Mouse (Mus musculus): Measurements from ENCODE around the gene Adarb2. TPM values are rescaled to one million over a fixed set of nuclear protein-coding genes. Genes with fewer than 3 reads are reported as not detected.

The Adarb2 gene
- polyA plus RNA-seq, 1 experiment from 2014 or later, result 1.0 TPM

DNA sequence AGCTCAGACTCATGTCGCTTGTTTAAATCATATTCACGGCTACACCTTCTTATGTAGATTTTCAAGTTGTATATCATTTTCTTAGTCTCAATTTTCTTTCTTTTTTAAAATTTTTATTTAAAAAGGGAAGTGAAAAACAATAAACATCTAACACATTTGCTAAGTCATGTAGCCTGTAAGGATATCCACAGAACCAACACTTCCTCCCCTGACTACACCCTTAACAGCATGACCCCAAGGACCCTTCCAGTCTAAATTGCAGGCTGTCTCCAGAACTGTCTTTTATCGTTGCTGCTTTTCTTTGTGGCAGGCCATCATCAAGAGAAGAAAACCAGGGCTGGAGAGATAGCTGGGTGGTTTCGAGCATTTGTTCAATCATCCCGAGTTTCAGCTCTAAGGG is 474.5 kb downstream of the Adarb2 start:
- Histone ChIP-seq H3K27me3 (ENCODE audit: control insufficient read depth, insufficient read depth, low read length) (no peaks in the 10 kb centered on the region), H3K9me3 (ENCODE audit: control insufficient read depth, low read length) (no peaks in the 10 kb centered on the region), H3K4me2 (ENCODE audit: low read depth, severe bottlenecking) (no peak overlapping the region), H3K27ac (replicated peaks; ENCODE audit: low read depth, low read length) (no peak overlapping the region), H3K4me1 (ENCODE audit: control insufficient read depth, insufficient read depth, low read length) (no peaks in the 10 kb centered on the region), H3K36me3 (ENCODE audit: control insufficient read depth, insufficient read depth, low read length) (no peaks in the 10 kb centered on the region), H3K4me3 (ENCODE audit: low read depth, low read length) (no peak overlapping the region), H3K9ac (ENCODE audit: low read length) (no peak overlapping the region)
- ATAC-seq (ENCODE audit: insufficient number of reproducible peaks, low FRiP score, low TSS enrichment, low read depth) (no peak), DNase-seq (ENCODE audit: low spot score) (no peak)
- WGBS, result 63% methylated on average over 5 of the region's 5 CpGs

DNA sequence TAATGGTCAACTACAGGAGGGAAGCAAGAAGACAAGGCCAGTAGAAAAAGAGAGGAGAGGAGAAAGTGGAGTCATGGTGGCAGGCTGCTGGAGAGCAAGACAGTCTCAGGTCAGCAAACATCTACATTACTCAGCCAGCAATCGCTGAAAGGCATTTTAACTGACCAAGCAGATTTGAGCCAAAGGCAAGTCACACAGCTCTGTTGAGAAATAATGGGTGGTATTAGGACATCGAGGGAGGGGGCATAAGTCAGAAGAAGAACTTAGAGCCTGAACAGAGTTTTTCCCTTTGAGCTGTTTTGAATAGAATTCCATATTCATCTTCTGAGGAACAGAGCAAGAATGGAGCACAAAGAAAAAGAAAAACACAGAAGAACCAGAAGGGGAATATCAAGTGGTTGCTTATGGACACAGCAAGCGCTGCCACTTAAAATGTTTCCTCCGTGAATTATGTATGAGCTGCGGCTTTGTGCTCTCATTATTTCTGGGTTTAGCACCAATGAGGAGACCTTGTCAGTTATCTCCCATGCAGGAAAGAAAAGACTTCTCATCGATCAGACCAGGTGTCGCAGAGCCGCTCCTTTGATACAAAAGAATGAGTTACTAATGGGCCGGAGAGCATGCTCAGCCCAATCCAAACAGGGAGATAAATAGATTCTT is 477.9 kb downstream of the Adarb2 start:
- no peak overlapping the region for H3K4me2 ChIP-seq (ENCODE audit: low read depth, severe bottlenecking)
- 89% methylated on average over 9 of the region's 9 CpGs for WGBS
- no peak overlapping the region for H3K4me3 ChIP-seq (ENCODE audit: low read depth, low read length)

DNA sequence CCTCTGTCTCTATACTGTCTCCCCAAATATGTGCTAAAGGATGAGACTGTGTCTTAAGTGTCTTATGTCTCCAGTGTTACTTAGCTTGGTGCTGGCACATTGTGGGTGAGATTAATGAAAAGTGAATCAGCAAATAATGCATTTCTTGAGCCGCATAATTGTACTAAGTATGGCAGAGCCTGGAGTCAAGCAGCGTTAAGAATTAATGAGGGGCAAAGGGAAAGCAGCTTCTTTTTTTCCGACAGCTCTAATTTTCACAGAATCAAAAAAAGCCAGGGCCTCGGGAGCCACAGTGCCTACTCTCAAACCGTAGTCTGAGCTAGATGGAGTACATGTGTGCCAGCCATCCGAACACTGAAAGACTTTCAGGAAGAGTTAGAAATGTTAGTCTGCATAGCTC is 488.8 kb downstream of the Adarb2 start:
- no peak overlapping the region for H3K4me2 ChIP-seq (ENCODE audit: low read depth, severe bottlenecking)
- no peaks in the 10 kb centered on the region for H3K36me3 ChIP-seq (ENCODE audit: control insufficient read depth, insufficient read depth, low read length)
- H3K27ac ChIP-seq (replicated peaks; ENCODE audit: low read depth, low read length), result no peak overlapping the region
- DNase-seq (ENCODE audit: low spot score) (no peak), ATAC-seq (ENCODE audit: insufficient number of reproducible peaks, low FRiP score, low TSS enrichment, low read depth) (no peak)
- no peaks in the 10 kb centered on the region for H3K4me1 ChIP-seq (ENCODE audit: control insufficient read depth, insufficient read depth, low read length)
- WGBS, result 82% methylated on average over 6 of the region's 6 CpGs
- H3K9ac ChIP-seq (ENCODE audit: low read length), result no peak overlapping the region
- no peaks in the 10 kb centered on the region for H3K27me3 ChIP-seq (ENCODE audit: control insufficient read depth, insufficient read depth, low read length)
- no peak overlapping the region for H3K4me3 ChIP-seq (ENCODE audit: low read depth, low read length)
- no peaks in the 10 kb centered on the region for H3K9me3 ChIP-seq (ENCODE audit: control insufficient read depth, low read length)

More for the DNA sequence above, 477.9 kb downstream of the Adarb2 start:
- Histone ChIP-seq H3K27me3 (ENCODE audit: control insufficient read depth, insufficient read depth, low read length) (no peaks in the 10 kb centered on the region), H3K4me1 (ENCODE audit: control insufficient read depth, insufficient read depth, low read length) (no peaks in the 10 kb centered on the region), H3K36me3 (ENCODE audit: control insufficient read depth, insufficient read depth, low read length) (no peaks in the 10 kb centered on the region), H3K27ac (replicated peaks; ENCODE audit: low read depth, low read length) (no peak overlapping the region), H3K9me3 (ENCODE audit: control insufficient read depth, low read length) (no peaks in the 10 kb centered on the region), H3K9ac (ENCODE audit: low read length) (no peak overlapping the region)
- no peak for DNase-seq (ENCODE audit: low spot score)
- no peak for ATAC-seq (ENCODE audit: insufficient number of reproducible peaks, low FRiP score, low TSS enrichment, low read depth)

DNA sequence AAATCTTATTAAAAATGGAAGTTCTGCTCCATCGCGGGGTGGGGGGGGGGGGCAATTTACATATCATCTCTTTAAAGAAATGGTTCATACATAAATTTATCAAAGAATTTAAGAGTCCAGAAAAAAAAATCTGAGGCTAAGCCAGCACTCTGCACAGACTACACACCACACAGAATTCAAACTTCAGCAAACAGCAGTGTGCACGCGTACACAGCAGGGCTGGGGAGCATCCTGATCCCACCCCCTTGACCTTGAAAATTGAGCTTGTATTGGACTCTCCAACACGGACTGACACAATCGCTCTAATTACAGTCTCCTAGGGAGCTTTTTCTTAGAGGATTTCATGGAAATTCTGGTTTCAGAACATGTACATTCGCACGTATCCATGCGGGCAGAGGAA is 490.1 kb downstream of the Adarb2 start:
- Histone ChIP-seq H3K27ac (replicated peaks; ENCODE audit: low read depth, low read length) (no peak overlapping the region), H3K4me3 (ENCODE audit: low read depth, low read length) (no peak overlapping the region), H3K9ac (ENCODE audit: low read length) (no peak overlapping the region), H3K9me3 (ENCODE audit: control insufficient read depth, low read length) (no peaks in the 10 kb centered on the region), H3K4me1 (ENCODE audit: control insufficient read depth, insufficient read depth, low read length) (no peaks in the 10 kb centered on the region), H3K36me3 (ENCODE audit: control insufficient read depth, insufficient read depth, low read length) (no peaks in the 10 kb centered on the region), H3K4me2 (ENCODE audit: low read depth, severe bottlenecking) (no peak overlapping the region), H3K27me3 (ENCODE audit: control insufficient read depth, insufficient read depth, low read length) (no peaks in the 10 kb centered on the region)
- no peak for ATAC-seq (ENCODE audit: insufficient number of reproducible peaks, low FRiP score, low TSS enrichment, low read depth)
- 87% methylated on average over 9 of the region's 9 CpGs for WGBS
- DNase-seq (ENCODE audit: low spot score), result no peak

DNA sequence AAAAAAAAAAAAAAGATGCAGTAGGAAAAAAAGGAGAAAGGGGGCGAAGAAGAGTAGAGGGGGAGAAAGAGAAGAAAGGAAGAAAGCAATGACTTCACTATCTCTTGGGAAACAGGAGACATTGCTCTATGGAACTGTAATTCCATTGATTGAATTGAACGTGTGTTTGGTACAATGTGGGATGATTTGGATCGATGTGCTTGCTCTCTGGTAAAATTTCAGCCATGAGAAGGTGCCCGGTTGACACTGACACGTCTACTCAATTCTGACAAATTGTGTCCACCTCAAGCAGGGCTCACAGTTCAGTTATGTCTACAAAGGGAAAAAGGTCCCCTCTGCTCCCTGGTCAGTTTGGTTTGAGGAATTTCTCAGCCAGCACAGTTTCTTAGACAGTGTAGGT is 495.8 kb downstream of the Adarb2 start:
- Histone ChIP-seq H3K9ac (ENCODE audit: low read length) (no peak overlapping the region), H3K4me2 (ENCODE audit: low read depth, severe bottlenecking) (no peak overlapping the region)
- ATAC-seq (ENCODE audit: insufficient number of reproducible peaks, low FRiP score, low TSS enrichment, low read depth), result no peak

DNA sequence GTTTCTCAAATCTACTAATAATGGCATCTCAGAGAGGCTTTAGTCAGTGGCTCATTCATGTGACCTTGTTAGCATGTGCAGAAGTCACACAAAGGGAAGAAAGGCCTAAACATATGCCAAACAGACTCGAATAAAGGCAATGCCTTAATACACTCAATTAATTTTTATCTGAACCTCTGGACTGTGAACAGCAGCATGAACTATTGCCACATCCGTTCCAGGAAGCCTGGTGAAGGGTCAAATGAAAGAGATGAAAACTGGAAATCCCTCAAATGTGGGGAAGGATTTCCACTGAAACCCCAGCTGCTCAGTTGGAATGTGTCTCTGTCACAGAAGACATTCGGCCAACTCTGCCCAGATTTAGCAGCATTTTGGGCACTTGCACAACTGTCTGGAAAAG is 497.2 kb downstream of the Adarb2 start:
- Histone ChIP-seq H3K4me1 (ENCODE audit: control insufficient read depth, insufficient read depth, low read length) (no peaks in the 10 kb centered on the region), H3K4me3 (ENCODE audit: low read depth, low read length) (no peak overlapping the region), H3K9me3 (ENCODE audit: control insufficient read depth, low read length) (no peaks in the 10 kb centered on the region), H3K9ac (ENCODE audit: low read length) (no peak overlapping the region), H3K27me3 (ENCODE audit: control insufficient read depth, insufficient read depth, low read length) (no peaks in the 10 kb centered on the region), H3K36me3 (ENCODE audit: control insufficient read depth, insufficient read depth, low read length) (no peaks in the 10 kb centered on the region), H3K4me2 (ENCODE audit: low read depth, severe bottlenecking) (no peak overlapping the region), H3K27ac (replicated peaks; ENCODE audit: low read depth, low read length) (no peak overlapping the region)
- ATAC-seq (ENCODE audit: insufficient number of reproducible peaks, low FRiP score, low TSS enrichment, low read depth), result no peak
- DNase-seq (ENCODE audit: low spot score), result no peak
- 76% methylated on average over 3 of the region's 3 CpGs for WGBS

More for the DNA sequence above, 495.8 kb downstream of the Adarb2 start:
- H3K9me3 ChIP-seq (ENCODE audit: control insufficient read depth, low read length), result no peaks in the 10 kb centered on the region
- DNase-seq (ENCODE audit: low spot score), result no peak
- H3K27me3 ChIP-seq (ENCODE audit: control insufficient read depth, insufficient read depth, low read length), result no peaks in the 10 kb centered on the region
- H3K27ac ChIP-seq (replicated peaks; ENCODE audit: low read depth, low read length), result no peak overlapping the region
- no peak overlapping the region for H3K4me3 ChIP-seq (ENCODE audit: low read depth, low read length)
- no peaks in the 10 kb centered on the region for H3K4me1 ChIP-seq (ENCODE audit: control insufficient read depth, insufficient read depth, low read length)
- H3K36me3 ChIP-seq (ENCODE audit: control insufficient read depth, insufficient read depth, low read length), result no peaks in the 10 kb centered on the region
- WGBS, result 91% methylated on average over 5 of the region's 5 CpGs

DNA sequence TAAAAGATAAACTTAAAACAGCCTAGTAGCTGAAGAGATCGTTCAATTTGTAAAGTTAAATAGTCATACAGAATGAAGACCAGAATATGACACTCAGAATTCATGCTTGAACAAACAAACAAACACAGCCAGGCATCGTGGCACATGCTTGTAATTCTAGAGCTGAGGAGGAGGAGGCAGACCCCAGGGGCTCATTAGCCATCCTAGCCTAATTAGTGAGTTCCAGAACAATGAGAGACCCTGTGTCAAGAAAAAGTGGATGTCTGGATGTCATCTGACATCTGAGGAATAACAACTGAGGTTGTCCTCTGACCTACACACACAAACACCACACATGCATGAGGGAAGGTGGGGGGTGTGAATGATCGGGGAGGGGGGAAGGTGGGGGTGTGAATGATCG is 498.3 kb downstream of the Adarb2 start:
- no peaks in the 10 kb centered on the region for H3K4me1 ChIP-seq (ENCODE audit: control insufficient read depth, insufficient read depth, low read length)
- 66% methylated on average over 4 of the region's 4 CpGs for WGBS
- no peak for ATAC-seq (ENCODE audit: insufficient number of reproducible peaks, low FRiP score, low TSS enrichment, low read depth)

DNA sequence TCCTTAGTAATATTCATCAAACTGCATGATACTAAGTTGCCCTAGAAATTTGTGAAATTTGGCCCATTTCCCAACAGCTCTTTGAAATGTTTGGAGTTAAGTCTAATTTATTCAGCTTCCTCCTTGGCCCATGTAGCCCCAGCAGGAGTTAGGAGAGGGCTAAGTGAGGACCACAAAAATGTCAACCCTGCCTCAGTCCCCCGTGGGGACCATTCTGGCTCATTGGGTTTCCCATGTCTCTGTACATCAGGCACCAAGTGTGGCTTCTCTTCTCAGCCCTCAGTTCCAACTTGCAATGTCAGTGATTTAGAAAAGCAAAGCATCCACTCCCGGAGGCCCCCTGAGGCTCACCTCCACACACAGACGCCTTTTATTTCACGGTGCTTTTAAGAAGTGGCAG is 502.6 kb downstream of the Adarb2 start:
- ATAC-seq (ENCODE audit: insufficient number of reproducible peaks, low FRiP score, low TSS enrichment, low read depth) (no peak), DNase-seq (ENCODE audit: low spot score) (no peak)
- no peak overlapping the region for H3K4me3 ChIP-seq (ENCODE audit: low read depth, low read length)
- H3K36me3 ChIP-seq (ENCODE audit: control insufficient read depth, insufficient read depth, low read length), result no peaks in the 10 kb centered on the region
- no peak overlapping the region for H3K27ac ChIP-seq (replicated peaks; ENCODE audit: low read depth, low read length)
- H3K9ac ChIP-seq (ENCODE audit: low read length), result no peak overlapping the region
- H3K4me2 ChIP-seq (ENCODE audit: low read depth, severe bottlenecking), result no peak overlapping the region
- H3K9me3 ChIP-seq (ENCODE audit: control insufficient read depth, low read length), result no peaks in the 10 kb centered on the region
- no peaks in the 10 kb centered on the region for H3K27me3 ChIP-seq (ENCODE audit: control insufficient read depth, insufficient read depth, low read length)
- WGBS, result 42% methylated on average over 4 of the region's 4 CpGs
- H3K4me1 ChIP-seq (ENCODE audit: control insufficient read depth, insufficient read depth, low read length), result no peaks in the 10 kb centered on the region

More for the DNA sequence above, 498.3 kb downstream of the Adarb2 start:
- no peaks in the 10 kb centered on the region for H3K27me3 ChIP-seq (ENCODE audit: control insufficient read depth, insufficient read depth, low read length)
- H3K4me2 ChIP-seq (ENCODE audit: low read depth, severe bottlenecking), result no peak overlapping the region
- no peak overlapping the region for H3K9ac ChIP-seq (ENCODE audit: low read length)
- no peak overlapping the region for H3K4me3 ChIP-seq (ENCODE audit: low read depth, low read length)
- H3K9me3 ChIP-seq (ENCODE audit: control insufficient read depth, low read length), result no peaks in the 10 kb centered on the region
- no peaks in the 10 kb centered on the region for H3K36me3 ChIP-seq (ENCODE audit: control insufficient read depth, insufficient read depth, low read length)
- no peak for DNase-seq (ENCODE audit: low spot score)
- H3K27ac ChIP-seq (replicated peaks; ENCODE audit: low read depth, low read length), result no peak overlapping the region

DNA sequence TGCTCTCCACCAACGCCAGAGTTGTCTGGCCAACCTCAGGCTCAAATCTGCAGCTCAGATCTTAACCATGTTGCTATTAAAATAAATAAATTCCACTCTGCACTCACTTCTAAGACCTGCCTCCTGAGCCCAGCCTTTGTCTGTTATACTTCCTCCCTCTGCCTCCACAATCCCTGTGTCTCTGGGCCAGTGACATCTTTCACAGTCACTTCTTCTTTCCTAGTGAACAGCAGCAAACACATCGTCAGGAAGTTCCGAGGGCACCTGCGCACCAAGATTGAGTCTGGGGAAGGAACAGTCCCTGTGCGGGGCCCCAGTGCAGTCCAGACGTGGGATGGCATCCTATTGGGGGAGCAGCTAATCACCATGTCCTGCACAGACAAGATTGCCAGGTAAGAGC is 510.7 kb downstream of the Adarb2 start:
- ATAC-seq (ENCODE audit: insufficient number of reproducible peaks, low FRiP score, low TSS enrichment, low read depth) (no peak), DNase-seq (ENCODE audit: low spot score) (no peak)
- H3K4me1 ChIP-seq (ENCODE audit: control insufficient read depth, insufficient read depth, low read length), result no peaks in the 10 kb centered on the region
- H3K9ac ChIP-seq (ENCODE audit: low read length), result no peak overlapping the region
- no peak overlapping the region for H3K27ac ChIP-seq (replicated peaks; ENCODE audit: low read depth, low read length)
- WGBS, result 83% methylated on average over 6 of the region's 6 CpGs
- no peaks in the 10 kb centered on the region for H3K27me3 ChIP-seq (ENCODE audit: control insufficient read depth, insufficient read depth, low read length)
- H3K4me2 ChIP-seq (ENCODE audit: low read depth, severe bottlenecking), result no peak overlapping the region
- no peaks in the 10 kb centered on the region for H3K36me3 ChIP-seq (ENCODE audit: control insufficient read depth, insufficient read depth, low read length)
- H3K4me3 ChIP-seq (ENCODE audit: low read depth, low read length), result no peak overlapping the region
- H3K9me3 ChIP-seq (ENCODE audit: control insufficient read depth, low read length), result no peaks in the 10 kb centered on the region

Data from limb, embryonic 11.5 days (tissue).